Mouse (Mus musculus) stomach, postnatal 0 days (tissue): ENCODE data around the gene Dbp.

Experiments
- CTCF ChIP-seq: IDR thresholded peaks from 2 replicates; pipeline ENCODE4 v1.5.1; 2016; ENCODE audit warnings: antibody characterized with exemption, low read depth, mild to moderate bottlenecking, moderate library complexity
- EP300 ChIP-seq: optimal IDR thresholded peaks from 2 replicates; pipeline ENCODE3; 2016; ENCODE audit warnings: antibody characterized with exemption

DNA sequence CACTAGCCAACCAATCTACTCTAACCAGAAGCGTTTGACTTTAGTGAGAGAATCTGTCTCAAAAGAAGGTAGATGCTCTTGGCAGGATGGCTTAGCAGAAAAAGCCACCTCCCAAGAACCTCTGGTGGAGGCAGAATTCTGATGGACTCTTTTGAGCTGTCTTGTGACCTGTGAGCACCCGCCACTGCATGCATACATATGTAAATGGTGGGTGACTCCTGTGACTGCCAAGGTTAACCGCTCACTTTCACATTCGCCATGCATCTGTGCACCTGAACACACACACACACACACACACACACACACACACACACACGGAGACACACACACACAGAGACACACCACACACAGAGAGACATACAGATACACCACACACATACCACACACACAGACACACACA is 42.6 kb downstream of the Dbp start:
- TF ChIP-seq CTCF (no peak), EP300 (no peak)
